Mouse (Mus musculus) forebrain, embryonic 11.5 days (tissue): Measurements from ENCODE around the gene Chsy1. TPM values are rescaled to one million over a fixed set of nuclear protein-coding genes. Genes with fewer than 3 reads are reported as not detected.
A peak's percentile ranks its signal among the peaks of the same experiment; 100 is the strongest.

Source experiments
- ATAC-seq: fragments of 200-750 bp; cut with Nextera tagmentation; replicated peaks from 2 replicates; pipeline ENCODE4 v1.8.0; 2017; ENCODE audit warnings: moderate TSS enrichment; ENCODE audit not compliant: low FRiP score
- DNase-seq: peaks from one replicate; pipeline ENCODE4 v3.0.0-alpha.2; 2017; ENCODE audit warnings: low spot score
- H3K27ac ChIP-seq: fragments of 300-500 bp; sonication (generic); 2 replicates; pipeline ENCODE4 v1.5.1; 2014; ENCODE audit warnings: low read depth, low read length
- H3K27me3 ChIP-seq: fragments of 300-500 bp; sonication (generic); 2 replicates; pipeline ENCODE4 v1.6.1; 2014; ENCODE audit warnings: mild to moderate bottlenecking, low read length, mixed read lengths; ENCODE audit not compliant: control insufficient read depth, insufficient read depth
- H3K36me3 ChIP-seq: fragments of 300-500 bp; sonication (generic); 2 replicates; pipeline ENCODE4 v1.6.1; 2014; ENCODE audit warnings: mild to moderate bottlenecking, low read length, moderate library complexity, mixed read lengths; ENCODE audit not compliant: control insufficient read depth, insufficient read depth
- H3K4me1 ChIP-seq: fragments of 300-500 bp; sonication (generic); replicated peaks from 2 replicates; pipeline ENCODE4 v1.6.1; 2014; ENCODE audit warnings: low read length, mixed read lengths; ENCODE audit not compliant: control insufficient read depth, insufficient read depth
- H3K4me2 ChIP-seq: fragments of 300-500 bp; sonication (generic); 2 replicates; pipeline ENCODE4 v1.6.1; 2014; ENCODE audit warnings: low read depth, mild to moderate bottlenecking, low read length, moderate library complexity, mixed read lengths; ENCODE audit not compliant: severe bottlenecking
- H3K4me3 ChIP-seq: fragments of 300-500 bp; sonication (generic); 2 replicates; pipeline ENCODE4 v1.5.1; 2014; ENCODE audit warnings: low read depth, low read length
- H3K9ac ChIP-seq: fragments of 300-500 bp; sonication (generic); 2 replicates; pipeline ENCODE4 v1.6.1; 2014; ENCODE audit warnings: low read length
- H3K9me3 ChIP-seq: fragments of 300-500 bp; sonication (generic); 2 replicates; pipeline ENCODE4 v1.6.1; 2016; ENCODE audit warnings: low read length, mixed read lengths; ENCODE audit not compliant: control insufficient read depth
- WGBS: fragments of 180-500 bp; shearing (Covaris S2); extraction: QIAGEN DNeasy Blood & Tissue Kit; methylation state at CpG from one replicate; pipeline ENCODE4 v1.1.7; 2014; 5-methylcytosine and 5-hydroxymethylcytosine counted together
- polyA plus RNA-seq: library from polyadenylated mRNA; unstranded; fragments of >200 nt; fragmentation: Nextera tagmentation; extraction: Ambion mirVana; gene quantifications from 2 replicates; pipeline ENCODE4 v1.2.1, GENCODE M21; 2014

Chsy1 gene
- polyA plus RNA-seq, 1 experiment from 2014 or later = 17.7 TPM

GRCm38 (mm10) chr7:66200791-66201450 is 91.6 kb downstream of the Chsy1 start:
- Histone ChIP-seq H3K4me1 (no peaks in the 10 kb centered on the region), H3K36me3 (no peaks in the 10 kb centered on the region), H3K27ac (no peak overlapping the region), H3K9me3 (no peaks in the 10 kb centered on the region), H3K4me3 (no peak overlapping the region), H3K4me2 (no peak overlapping the region), H3K9ac (no peak overlapping the region), H3K27me3 (no peaks in the 10 kb centered on the region)
- no peak for ATAC-seq
- DNase-seq = no peak
- WGBS = 70% methylated on average over 8 of the region's 8 CpGs

GRCm38 (mm10) chr7:66201657-66202056 is 92.3 kb downstream of the Chsy1 start:
- WGBS = 84% methylated on average over 2 of the region's 2 CpGs
- H3K4me2 ChIP-seq = no peak overlapping the region

GRCm38 (mm10) chr7:66209920-66210319 is 100.6 kb downstream of the Chsy1 start:
- ATAC-seq (no peak), DNase-seq (no peak)
- Histone ChIP-seq H3K27ac (no peak overlapping the region), H3K4me2 (no peak overlapping the region), H3K4me1 (no peaks in the 10 kb centered on the region), H3K9ac (no peak overlapping the region), H3K9me3 (no peaks in the 10 kb centered on the region), H3K36me3 (no peaks in the 10 kb centered on the region), H3K4me3 (no peak overlapping the region), H3K27me3 (no peaks in the 10 kb centered on the region)
- WGBS = 91% methylated on average over 2 of the region's 2 CpGs

More at GRCm38 (mm10) chr7:66201657-66202056, 92.3 kb downstream of the Chsy1 start:
- DNase-seq = no peak
- H3K9me3 ChIP-seq = no peaks in the 10 kb centered on the region
- ATAC-seq = no peak
- H3K36me3 ChIP-seq = no peaks in the 10 kb centered on the region
- H3K27me3 ChIP-seq = no peaks in the 10 kb centered on the region
- H3K9ac ChIP-seq = no peak overlapping the region
- H3K4me1 ChIP-seq = no peaks in the 10 kb centered on the region
- no peak overlapping the region for H3K4me3 ChIP-seq
- no peak overlapping the region for H3K27ac ChIP-seq

- H3K36me3 ChIP-seq = no peaks in the 10 kb centered on the region
- DNase-seq (peak; percentile 26), ATAC-seq (no peak)
- H3K27ac ChIP-seq = no peak overlapping the region
- H3K4me2 ChIP-seq = no peak overlapping the region
- no peaks in the 10 kb centered on the region for H3K4me1 ChIP-seq
- H3K9me3 ChIP-seq = no peaks in the 10 kb centered on the region
- 92% methylated on average over 1 of the region's 1 CpGs for WGBS
- no peak overlapping the region for H3K9ac ChIP-seq
- no peaks in the 10 kb centered on the region for H3K27me3 ChIP-seq
- no peak overlapping the region for H3K4me3 ChIP-seq
These were observed 103.6 kb downstream of the Chsy1 start for GRCm38 (mm10) chr7:66212887-66213286.

GRCm38 (mm10) chr7:66214477-66214876 is 105.2 kb downstream of the Chsy1 start:
- DNase-seq = peak; percentile 38
- Histone ChIP-seq H3K27ac (no peak overlapping the region), H3K36me3 (no peaks in the 10 kb centered on the region), H3K4me3 (no peak overlapping the region), H3K9ac (no peak overlapping the region), H3K9me3 (no peaks in the 10 kb centered on the region), H3K4me1 (peaks cover 9% of the 10 kb centered on the region; the same call in 1 of the 2 replicates), H3K4me2 (no peak overlapping the region), H3K27me3 (no peaks in the 10 kb centered on the region)
- ATAC-seq = no peak
- 87% methylated on average over 6 of the region's 6 CpGs for WGBS

- Histone ChIP-seq H3K27me3 (no peaks in the 10 kb centered on the region), H3K4me3 (no peak overlapping the region), H3K4me2 (no peak overlapping the region), H3K27ac (no peak overlapping the region), H3K9me3 (no peaks in the 10 kb centered on the region), H3K9ac (no peak overlapping the region), H3K4me1 (peaks cover 9% of the 10 kb centered on the region; the same call in 1 of the 2 replicates), H3K36me3 (no peaks in the 10 kb centered on the region)
- 86% methylated on average over 1 of the region's 1 CpGs for WGBS
- DNase-seq (peak; percentile 19), ATAC-seq (no peak)
These were observed 106.6 kb downstream of the Chsy1 start for GRCm38 (mm10) chr7:66215911-66216310.

GRCm38 (mm10) chr7:66217011-66217410 is 107.7 kb downstream of the Chsy1 start:
- no peak overlapping the region for H3K4me3 ChIP-seq
- H3K9me3 ChIP-seq = no peaks in the 10 kb centered on the region
- no peak for ATAC-seq
- DNase-seq = peak; percentile 39
- H3K4me1 ChIP-seq = peaks cover 9% of the 10 kb centered on the region; the same call in 1 of the 2 replicates
- H3K4me2 ChIP-seq = no peak overlapping the region
- WGBS = 80% methylated on average over 7 of the region's 7 CpGs
- no peaks in the 10 kb centered on the region for H3K27me3 ChIP-seq
- H3K9ac ChIP-seq = no peak overlapping the region
- no peaks in the 10 kb centered on the region for H3K36me3 ChIP-seq
- no peak overlapping the region for H3K27ac ChIP-seq

GRCm38 (mm10) chr7:66217531-66218094 is 108.3 kb downstream of the Chsy1 start:
- no peak overlapping the region for H3K27ac ChIP-seq
- H3K4me2 ChIP-seq = no peak overlapping the region
- H3K4me3 ChIP-seq = no peak overlapping the region
- peak; percentile 33 for DNase-seq
- H3K36me3 ChIP-seq = no peaks in the 10 kb centered on the region
- no peaks in the 10 kb centered on the region for H3K9me3 ChIP-seq
- no peak for ATAC-seq
- H3K9ac ChIP-seq = no peak overlapping the region
- WGBS = 57% methylated on average over 7 of the region's 7 CpGs
- H3K27me3 ChIP-seq = no peaks in the 10 kb centered on the region
- peaks cover 11% of the 10 kb centered on the region; the same call in 1 of the 2 replicates for H3K4me1 ChIP-seq
